Mouse (Mus musculus) monocyte, adult 5-6 weeks (primary cell): ENCODE results near the gene Olfr965. TPM values are rescaled to one million over a fixed set of nuclear protein-coding genes. Genes with fewer than 3 reads are reported as not detected.
"Not testable (repeated sequence)": the region's sequence is repeated elsewhere in the genome, so short reads cannot be mapped to it uniquely, and the experiment has no call there.

Experiments
- ATAC-seq: fragments of 153-309, 156-312 bp; replicated peaks from 2 replicates; pipeline ENCODE4 v1.8.0; 2017; ENCODE audit warnings: mild to moderate bottlenecking; ENCODE audit not compliant: low TSS enrichment, insufficient number of reproducible peaks, severe bottlenecking, poor library complexity, low FRiP score
- total RNA-seq: library from RNA; stranded (forward); fragments of 200-1000, 200-491, 200-594 nt; gene quantifications from 3 replicates; pipeline ENCODE4 v1.2.3, GENCODE M21; 2017

Olfr965 gene
- not detected in 3 replicates for total RNA-seq

DNA sequence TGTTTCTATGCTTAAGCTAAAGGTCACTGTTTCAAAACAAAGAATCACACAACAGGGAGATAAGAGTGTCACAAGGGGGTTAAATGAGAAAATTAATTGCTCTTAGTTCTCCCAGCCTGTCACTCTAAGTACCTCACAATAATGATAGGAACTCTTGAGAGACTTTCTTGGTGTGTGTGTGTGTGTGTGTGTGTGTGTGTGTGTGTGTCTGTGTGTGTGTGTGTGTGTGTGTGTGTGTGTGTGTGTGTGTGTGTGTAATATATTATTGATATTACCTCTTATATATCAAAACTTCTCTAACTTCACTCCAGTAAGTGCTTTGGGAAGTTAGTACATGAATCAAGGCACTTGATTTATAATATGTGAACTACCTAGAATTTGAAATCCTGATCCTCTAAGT is at the start of gene Olfr965:
Gene Olfr965, plus strand, starts transcription at position 301 of the 400 bp plus-strand sequence.
- ATAC-seq = no peak

DNA sequence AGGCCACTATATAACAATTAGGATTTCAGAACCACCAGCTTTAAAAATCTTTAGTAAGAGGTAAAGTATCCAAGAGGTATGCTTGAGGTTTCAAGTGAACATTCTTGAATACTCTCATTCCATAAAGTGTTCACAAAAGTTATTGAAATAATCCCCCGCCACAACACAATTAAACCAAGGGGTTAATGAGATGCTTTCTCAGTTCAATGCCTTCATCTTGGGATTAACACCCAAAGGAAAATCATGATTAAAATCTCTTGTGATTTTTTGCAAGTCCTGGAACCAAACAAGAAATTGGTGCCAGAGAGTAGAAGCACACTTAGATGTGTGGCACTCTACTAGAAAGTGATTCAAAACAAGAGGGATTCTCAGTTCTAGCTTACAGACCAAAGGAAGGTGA is 44.2 kb upstream of the Olfr965 start, which contains the start of gene Olfr963:
Gene Olfr963, plus strand, starts transcription at position 301 of the 400 bp plus-strand sequence.
- no peak for ATAC-seq

DNA sequence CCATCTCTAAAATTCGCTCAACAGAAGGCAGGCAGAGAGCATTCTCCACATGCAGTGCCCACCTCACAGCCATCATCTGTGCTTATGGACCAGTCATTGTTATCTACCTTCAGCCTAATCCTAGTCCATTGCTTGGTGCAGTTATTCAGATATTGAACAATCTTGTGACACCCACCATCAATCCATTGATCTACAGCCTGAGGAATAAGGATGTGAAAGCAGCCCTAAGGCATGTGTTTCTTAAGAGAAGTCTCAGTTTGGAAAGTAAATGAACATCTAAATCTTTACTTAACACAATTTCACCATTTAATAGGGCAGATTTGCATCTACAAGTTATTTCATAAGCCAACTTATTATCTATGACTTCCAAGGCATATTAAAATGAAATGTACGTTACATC is 41.4 kb upstream of the Olfr965 start:
- ATAC-seq = no peak

DNA sequence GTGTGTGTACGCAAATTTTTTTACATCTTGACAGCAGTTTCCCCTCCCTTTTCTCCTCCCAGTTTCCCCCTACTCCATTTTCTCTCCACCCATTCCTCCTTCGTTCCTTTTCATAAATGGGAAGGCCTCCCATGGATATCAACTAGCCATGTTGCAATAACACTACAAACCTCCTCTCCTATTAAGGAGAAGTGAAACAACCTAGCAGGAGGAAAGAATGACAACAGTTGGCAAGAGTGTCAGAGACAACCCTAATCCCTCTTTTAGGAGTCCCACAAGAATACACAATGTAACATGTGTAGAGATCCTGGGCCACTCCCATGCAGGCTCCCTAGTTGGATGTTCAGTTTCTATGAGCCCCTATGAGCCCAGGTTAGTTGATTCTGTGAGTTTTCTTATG is 36.3 kb upstream of the Olfr965 start:
- no peak for ATAC-seq

DNA sequence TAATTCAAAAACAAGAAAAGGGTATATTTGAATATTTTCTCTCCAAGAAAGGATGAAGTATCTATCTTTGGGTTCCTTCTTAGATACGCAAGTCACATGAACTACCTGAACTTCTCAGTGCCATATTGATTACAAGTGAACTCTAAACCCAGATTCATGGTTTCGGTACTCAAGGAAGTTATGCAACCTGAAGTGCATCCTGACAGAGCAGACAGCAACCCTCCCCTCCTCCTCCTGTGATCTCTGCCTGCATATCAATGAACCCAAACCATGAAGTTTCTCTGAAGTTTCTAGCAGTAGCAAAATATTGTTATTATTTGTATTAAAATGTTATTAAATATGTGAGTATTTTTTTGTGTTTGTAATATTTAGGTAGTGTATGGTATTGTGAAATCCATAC is 32.6 kb upstream of the Olfr965 start:
- no peak for ATAC-seq

DNA sequence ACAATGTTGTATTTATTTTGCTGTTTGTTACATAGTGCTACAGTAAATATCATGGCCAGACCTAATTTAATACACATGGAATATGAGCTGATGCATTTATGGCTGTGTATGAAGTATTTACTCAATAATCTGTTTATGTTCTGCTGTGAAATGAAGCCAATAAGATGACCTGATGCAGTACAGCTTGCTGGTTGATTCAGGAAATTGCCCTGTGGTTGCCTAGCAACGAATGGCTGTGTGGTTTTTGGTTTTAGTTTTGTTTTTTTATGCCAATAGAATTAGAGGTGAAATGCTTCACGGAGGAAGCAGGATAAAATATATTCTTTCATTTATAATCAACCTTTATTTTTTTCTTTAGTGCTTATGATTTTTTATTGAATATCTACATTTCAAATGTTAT is 31.9 kb upstream of the Olfr965 start:
- no peak for ATAC-seq

DNA sequence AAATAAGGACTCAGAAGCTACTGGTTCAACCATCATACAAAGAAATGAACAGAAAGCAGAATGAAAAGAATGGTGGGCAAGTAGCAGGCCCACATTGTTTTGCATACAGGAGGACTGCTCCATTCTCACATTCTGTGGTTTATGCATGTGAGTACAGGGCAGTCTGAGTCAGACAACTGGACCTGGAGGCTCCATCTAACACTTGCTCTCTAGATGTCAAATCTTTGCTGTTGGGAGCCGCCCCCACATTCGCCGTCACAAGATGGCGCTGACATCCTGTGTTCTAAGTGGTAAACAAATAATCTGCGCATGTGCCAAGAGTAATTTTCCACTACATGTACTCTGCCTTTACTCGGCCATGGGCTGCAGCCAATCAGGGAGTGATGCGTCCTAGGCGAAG is 10.0 kb upstream of the Olfr965 start:
- not testable (repeated sequence) for ATAC-seq

DNA sequence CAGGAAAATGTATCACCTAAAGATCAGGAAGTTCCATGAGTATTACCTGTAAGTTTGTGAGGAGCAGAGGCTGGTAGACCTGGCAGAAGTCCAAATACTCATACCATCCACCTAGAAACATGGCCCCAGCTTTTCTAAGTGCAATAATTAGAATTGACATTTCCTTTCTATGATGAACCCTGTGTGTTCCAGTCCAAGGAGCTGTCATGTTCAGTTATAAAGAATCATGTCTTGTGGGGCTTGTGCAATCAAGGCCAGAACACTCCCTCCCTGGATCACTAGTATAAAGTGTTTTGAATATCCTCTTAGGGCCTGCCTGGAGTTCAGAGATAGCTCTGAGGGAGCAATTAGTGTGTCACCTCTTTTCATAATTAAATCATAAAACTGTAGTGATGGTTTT is 4.1 kb upstream of the Olfr965 start, which contains the start of gene Olfr149:
Gene Olfr149, minus strand, starts transcription at position 101 of the 400 bp plus-strand sequence.
- ATAC-seq = no peak

DNA sequence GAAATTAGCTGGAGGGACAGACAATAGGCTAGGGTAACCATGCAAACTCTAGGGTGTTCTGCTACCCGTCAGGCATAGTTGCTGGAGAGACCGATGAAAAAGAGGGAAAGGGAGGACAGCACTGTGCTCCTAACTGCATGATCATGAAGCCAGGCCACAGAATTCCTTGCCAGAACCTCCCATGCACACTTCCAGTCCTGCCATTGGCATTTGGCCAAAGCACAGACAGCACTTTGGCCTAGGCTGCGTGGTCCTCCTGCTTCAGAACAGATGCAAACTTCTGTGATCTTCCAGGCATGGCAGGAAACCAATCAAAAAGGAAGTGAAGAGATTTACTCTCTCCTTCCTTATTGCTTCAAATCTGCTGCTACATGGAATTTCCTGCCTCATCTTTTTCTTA is 2.2 kb upstream of the Olfr965 start:
- ATAC-seq = no peak

DNA sequence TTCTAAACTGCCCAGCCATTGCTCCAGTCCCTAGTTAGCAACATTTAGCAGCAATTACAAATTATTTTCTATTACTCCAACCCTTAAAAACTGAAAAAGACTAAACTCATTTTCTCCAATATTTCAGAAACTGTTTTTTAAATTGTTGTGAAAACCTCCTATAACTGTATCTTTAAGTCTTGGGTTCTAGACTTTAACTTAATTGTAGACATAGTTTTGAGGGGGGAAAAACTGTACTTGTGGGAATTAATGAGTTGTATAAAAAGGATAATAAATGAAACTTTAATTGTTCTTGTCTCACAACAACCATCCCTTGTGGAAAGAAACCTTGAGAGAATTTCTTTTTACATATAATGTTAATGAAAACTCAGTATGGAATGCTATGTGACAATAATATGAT is 19.5 kb downstream of the Olfr965 start, which contains the start of gene Olfr150:
Gene Olfr150, plus strand, starts transcription at position 301 of the 400 bp plus-strand sequence.
- ATAC-seq = no peak

DNA sequence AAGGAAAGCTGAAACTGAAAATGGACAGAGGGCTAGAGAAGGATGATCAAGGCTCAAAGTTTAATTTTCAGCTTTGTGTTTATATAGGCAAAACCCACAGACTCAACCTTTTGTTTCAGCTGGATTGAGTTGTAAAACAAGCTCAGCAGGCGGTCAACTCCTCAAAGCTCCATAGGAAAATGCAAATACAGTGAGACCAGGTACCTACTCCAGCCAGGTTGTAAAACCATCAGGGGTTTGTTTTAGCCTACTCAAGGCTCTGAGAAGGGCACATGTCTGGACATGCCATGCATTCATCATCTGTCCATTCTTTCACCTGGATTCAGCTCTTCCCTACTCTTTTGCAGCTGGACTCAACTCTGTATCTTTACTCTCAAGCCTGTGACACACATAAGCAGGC is 29.6 kb downstream of the Olfr965 start:
- no peak for ATAC-seq

DNA sequence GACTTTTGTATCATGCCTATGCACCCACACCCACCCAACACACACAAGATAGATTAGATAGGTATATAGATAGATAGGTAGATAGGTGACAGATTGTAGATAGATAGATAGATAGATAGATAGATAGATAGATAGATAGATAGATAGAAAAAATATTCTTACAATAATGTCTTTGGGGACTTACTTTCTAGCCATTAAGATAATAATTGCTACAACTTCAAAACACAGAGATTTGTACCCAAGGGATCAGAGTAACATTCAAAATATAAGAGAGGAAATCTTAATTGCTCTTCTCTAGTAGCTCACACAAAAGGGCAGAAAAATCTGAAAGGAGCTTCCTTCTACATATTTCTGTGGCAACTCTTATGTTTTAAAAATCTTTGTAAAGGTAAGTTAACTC is 34.8 kb downstream of the Olfr965 start, which contains the start of gene Olfr967:
Gene Olfr967, plus strand, starts transcription at position 301 of the 400 bp plus-strand sequence.
- no peak for ATAC-seq

DNA sequence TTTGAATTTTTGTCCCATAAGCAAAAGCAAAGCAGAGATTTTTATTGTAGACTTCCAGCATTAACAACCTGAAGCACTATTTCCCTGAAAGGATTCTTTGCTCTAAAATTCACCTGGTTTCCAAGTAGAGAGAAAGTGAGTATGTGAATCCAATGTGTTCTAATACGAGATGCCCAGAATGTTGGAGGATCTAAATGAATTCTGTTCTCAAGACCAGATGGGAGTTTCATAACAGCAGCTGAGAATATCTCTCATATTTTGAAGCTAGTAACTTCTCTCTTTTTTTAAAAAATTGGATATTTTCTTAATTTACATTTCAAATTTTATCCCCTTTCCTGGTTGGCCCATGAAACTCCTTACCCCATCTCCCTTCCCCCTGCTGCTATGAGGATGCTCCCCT is 35.3 kb downstream of the Olfr965 start:
- no peak for ATAC-seq

Other genes starting within 250 kb of the Olfr965 start
- not detected in 3 replicates for gene Olfr955, start 239.4 kb upstream of the Olfr965 start, total RNA-seq
- gene Olfr44, start 217.4 kb upstream of the Olfr965 start, total RNA-seq = not detected in 3 replicates
- gene Olfr957, start 195.5 kb upstream of the Olfr965 start, total RNA-seq = not detected in 3 replicates
- gene Olfr958, start 157.3 kb upstream of the Olfr965 start, total RNA-seq = not detected in 3 replicates
- gene Olfr959, start 135.8 kb upstream of the Olfr965 start, total RNA-seq = not detected in 3 replicates
- gene AW551984, start 107.0 kb upstream of the Olfr965 start, total RNA-seq = not detected in 3 replicates
- gene Olfr148, start 100.7 kb upstream of the Olfr965 start, total RNA-seq = not detected in 3 replicates
- gene Olfr960, start 90.0 kb upstream of the Olfr965 start, total RNA-seq = not detected in 3 replicates
- not detected in 3 replicates for gene Olfr961, start 66.3 kb upstream of the Olfr965 start, total RNA-seq
- gene Olfr963, start 44.1 kb upstream of the Olfr965 start, total RNA-seq = not detected in 3 replicates
- gene Olfr149, start 4.2 kb upstream of the Olfr965 start, total RNA-seq = not detected in 3 replicates
- not detected in 3 replicates for gene Olfr150, start 19.6 kb downstream of the Olfr965 start, total RNA-seq
- gene Olfr967, start 34.9 kb downstream of the Olfr965 start, total RNA-seq = 1.1 TPM in 1 of 3 replicates, not detected in the others
- gene Olfr968, start 71.9 kb downstream of the Olfr965 start, total RNA-seq = not detected in 3 replicates
- gene Olfr969, start 79.6 kb downstream of the Olfr965 start, total RNA-seq = not detected in 3 replicates
- gene Olfr970, start 97.5 kb downstream of the Olfr965 start, total RNA-seq = not detected in 3 replicates
- not detected in 3 replicates for gene Olfr971, start 125.5 kb downstream of the Olfr965 start, total RNA-seq
- gene Olfr972, start 155.1 kb downstream of the Olfr965 start, total RNA-seq = not detected in 3 replicates
- gene Olfr229, start 196.0 kb downstream of the Olfr965 start, total RNA-seq = not detected in 3 replicates
- not detected in 3 replicates for gene Olfr974, start 226.1 kb downstream of the Olfr965 start, total RNA-seq
- not detected in 3 replicates for gene Olfr975, start 240.7 kb downstream of the Olfr965 start, total RNA-seq
- gene Olfr976, start 249.8 kb downstream of the Olfr965 start, total RNA-seq = not detected in 3 replicates